Mouse (Mus musculus) small intestine, adult 2 months (tissue): ENCODE measurements around the gene Neurl1a.

Experiments
- CTCF ChIP-seq: fragments of 200-500 bp; IDR thresholded peaks from 2 replicates; pipeline ENCODE4 v1.5.1; 2012; ENCODE audit warnings: low read depth, mild to moderate bottlenecking, control low read depth, inconsistent platforms, low read length, moderate library complexity, mixed read lengths; ENCODE audit not compliant: insufficient replicate concordance, insufficient read length; ENCODE audit errors: extremely low read depth
- POLR2A ChIP-seq: fragments of 200-500 bp; IDR thresholded peaks from 2 replicates; pipeline ENCODE4 v1.6.1; 2012; ENCODE audit warnings: low read depth, mild to moderate bottlenecking, control low read depth, inconsistent platforms, low read length, moderate library complexity

GRCm38 (mm10) chr19:47221500-47222153 is 43.0 kb downstream of the Neurl1a start:
- TF ChIP-seq POLR2A (no peak), CTCF (no peak)
